Mouse (Mus musculus): Measurements from ENCODE around the gene Ttc17. TPM values are rescaled to one million over a fixed set of nuclear protein-coding genes. Genes with fewer than 3 reads are reported as not detected.

The Ttc17 gene
- polyA plus RNA-seq, 1 experiment, result 12.6 TPM

DNA sequence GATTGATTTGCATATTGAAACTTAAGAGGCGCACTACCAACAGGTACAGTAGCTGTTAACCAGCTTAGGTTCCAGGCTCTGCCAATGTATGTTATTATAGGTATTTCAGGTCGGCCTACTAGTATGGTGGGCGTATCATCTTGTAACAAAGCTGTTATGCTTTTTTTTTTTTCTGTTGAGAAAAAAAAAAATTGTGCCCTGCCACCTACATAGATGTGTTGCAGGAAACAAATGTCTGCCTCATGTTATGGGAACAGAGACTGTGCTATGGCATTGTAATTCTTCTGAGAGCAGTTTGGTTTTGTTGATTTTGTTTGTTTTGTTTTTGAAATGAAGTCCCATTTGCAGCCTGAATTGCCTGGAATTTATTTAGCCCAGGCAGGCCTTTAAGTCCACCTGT, 952 bp upstream of the Ttc17 start:
- no peak for TF ChIP-seq CTCF (conservative IDR thresholded peaks at IDR 0.05; ENCODE audit: insufficient read depth, insufficient read length, low read depth, low read length)
- no peak for TF ChIP-seq POLR2A (IDR thresholded peaks at IDR 0.05; ENCODE audit: low read depth, low read length)
- peaks cover 6% of the 10 kb centered on the region for H3K4me1 ChIP-seq (ENCODE audit: control insufficient read depth, insufficient read depth, low read length)
- no peaks in the 10 kb centered on the region for H3K27me3 ChIP-seq (replicated peaks; ENCODE audit: control insufficient read depth, insufficient read depth, low read length)
- H3K4me3 ChIP-seq (ENCODE audit: insufficient read depth, low read depth, low read length), result peak overlapping the region; percentile 99
- no peak for DNase-seq
- H3K27ac ChIP-seq (ENCODE audit: insufficient read depth, low read depth, low read length), result no peak overlapping the region
- 13% methylated on average over 3 of the region's 3 CpGs for WGBS
- no peaks in the 10 kb centered on the region; the same call in 1 of the 2 replicates for H3K36me3 ChIP-seq (ENCODE audit: control insufficient read depth, insufficient read depth, low read length)

DNA sequence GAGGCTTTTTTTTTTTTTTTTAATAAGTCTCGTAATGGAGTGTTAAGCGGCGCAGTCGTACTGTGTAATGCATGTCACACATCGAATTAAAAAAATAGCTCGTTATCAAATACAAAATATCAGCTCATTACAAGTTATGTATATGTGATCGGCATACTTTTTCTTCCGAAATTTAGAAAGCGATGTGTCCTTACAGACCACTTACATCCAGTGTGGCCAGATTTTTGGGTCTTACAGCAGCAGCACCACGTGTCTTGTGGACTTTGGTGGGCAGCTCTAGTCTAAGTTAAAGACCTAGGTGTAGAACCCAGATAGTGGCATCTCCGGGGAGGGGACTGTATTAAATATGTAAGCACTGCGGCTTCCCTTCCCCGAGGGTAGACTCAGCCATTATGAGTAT, 532 bp upstream of the Ttc17 start:
- WGBS, result 1% methylated on average over 13 of the region's 13 CpGs
- no peak overlapping the region for H3K27ac ChIP-seq (ENCODE audit: insufficient read depth, low read depth, low read length)
- DNase-seq, result no peak
- H3K4me3 ChIP-seq (ENCODE audit: insufficient read depth, low read depth, low read length), result peak overlapping the region; percentile 99
- H3K36me3 ChIP-seq (ENCODE audit: control insufficient read depth, insufficient read depth, low read length), result no peaks in the 10 kb centered on the region; the same call in 1 of the 2 replicates
- peaks cover 6% of the 10 kb centered on the region for H3K4me1 ChIP-seq (ENCODE audit: control insufficient read depth, insufficient read depth, low read length)
- no peaks in the 10 kb centered on the region for H3K27me3 ChIP-seq (replicated peaks; ENCODE audit: control insufficient read depth, insufficient read depth, low read length)
- no peak for TF ChIP-seq CTCF (conservative IDR thresholded peaks at IDR 0.05; ENCODE audit: insufficient read depth, insufficient read length, low read depth, low read length)
- TF ChIP-seq POLR2A (IDR thresholded peaks at IDR 0.05; ENCODE audit: low read depth, low read length), result no peak

DNA sequence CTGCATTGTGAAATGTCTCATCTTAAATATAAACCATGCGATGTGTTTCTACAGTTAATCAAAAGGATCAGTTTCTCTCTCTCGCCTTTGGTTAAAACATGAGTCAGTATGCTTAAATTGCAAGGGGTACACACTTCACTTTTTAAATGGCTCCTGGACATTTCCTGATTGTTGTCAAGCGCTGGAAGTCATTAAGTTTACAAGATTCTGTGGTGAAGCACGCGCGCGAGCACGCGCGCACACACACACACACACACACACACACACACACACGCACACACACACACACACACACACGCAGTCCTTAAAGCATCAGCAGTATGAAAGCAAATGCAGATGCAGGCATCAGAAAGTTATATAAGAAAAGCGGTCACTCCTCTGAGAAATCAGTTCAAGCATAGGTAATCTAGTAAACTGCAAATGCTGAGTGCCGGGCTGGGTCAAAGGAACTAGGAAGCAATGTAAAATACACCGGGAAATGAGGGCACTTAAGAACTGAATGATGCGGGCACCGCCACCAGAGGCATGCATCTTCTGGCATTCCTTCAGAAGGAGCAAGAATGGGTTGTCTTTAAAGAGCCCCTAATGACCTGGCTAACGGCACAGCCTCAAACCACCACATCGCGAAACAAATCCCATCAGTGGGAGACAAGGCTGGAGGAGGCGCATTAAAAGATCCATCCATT, 949 bp downstream of the Ttc17 start:
- Histone ChIP-seq H3K4me3 (ENCODE audit: insufficient read depth, low read depth, low read length) (peak overlapping the region; percentile 99), H3K4me1 (ENCODE audit: control insufficient read depth, insufficient read depth, low read length) (peaks cover 6% of the 10 kb centered on the region), H3K36me3 (ENCODE audit: control insufficient read depth, insufficient read depth, low read length) (no peaks in the 10 kb centered on the region), H3K27ac (ENCODE audit: insufficient read depth, low read depth, low read length) (no peak overlapping the region), H3K27me3 (replicated peaks; ENCODE audit: control insufficient read depth, insufficient read depth, low read length) (no peaks in the 10 kb centered on the region)
- TF ChIP-seq CTCF (conservative IDR thresholded peaks at IDR 0.05; ENCODE audit: insufficient read depth, insufficient read length, low read depth, low read length) (0 out of 2 replicates have a peak, but pooled peaks have one; percentile 16), POLR2A (IDR thresholded peaks at IDR 0.05; ENCODE audit: low read depth, low read length) (no peak)
- 4% methylated on average over 21 of the region's 21 CpGs for WGBS
- peak; percentile 33 for DNase-seq

DNA sequence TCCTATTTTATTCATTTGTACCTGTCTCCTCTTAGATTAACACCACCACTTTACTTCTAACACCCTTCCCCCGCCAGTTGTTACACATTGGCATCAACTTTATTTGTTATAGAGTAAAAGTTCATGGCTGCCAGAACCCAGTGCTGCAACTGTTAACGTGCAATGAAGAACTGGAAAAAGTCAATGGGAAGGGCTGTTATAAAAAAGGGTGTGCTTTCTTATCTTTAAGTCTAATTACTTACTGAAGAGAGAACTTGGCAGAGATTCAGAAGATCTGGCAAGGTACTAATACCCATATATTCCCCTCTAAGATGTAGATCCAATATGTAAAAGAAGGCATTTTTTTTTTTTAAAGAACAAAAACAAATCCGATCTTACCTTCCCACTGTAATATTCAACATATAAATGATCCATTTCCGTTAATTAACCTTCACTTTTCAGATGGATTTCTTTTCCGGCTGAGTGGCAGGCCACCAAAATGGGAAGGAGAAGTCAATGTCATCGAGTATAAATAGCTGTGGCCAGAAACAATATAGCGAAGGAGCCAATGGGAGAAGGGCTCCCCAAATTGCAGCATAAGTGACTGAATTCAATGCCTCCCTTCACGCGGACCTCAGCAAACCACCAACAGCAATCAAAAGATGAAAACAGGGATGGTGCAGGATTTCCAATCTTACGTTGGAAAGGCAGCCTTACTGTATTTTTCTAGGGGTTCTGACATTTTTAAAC, 1.8 kb downstream of the Ttc17 start:
- peaks cover 6% of the 10 kb centered on the region for H3K4me1 ChIP-seq (ENCODE audit: control insufficient read depth, insufficient read depth, low read length)
- no peak overlapping the region for H3K27ac ChIP-seq (ENCODE audit: insufficient read depth, low read depth, low read length)
- H3K36me3 ChIP-seq (ENCODE audit: control insufficient read depth, insufficient read depth, low read length), result no peaks in the 10 kb centered on the region
- no peaks in the 10 kb centered on the region for H3K27me3 ChIP-seq (replicated peaks; ENCODE audit: control insufficient read depth, insufficient read depth, low read length)
- 76% methylated on average over 10 of the region's 10 CpGs for WGBS
- no peak overlapping the region for H3K4me3 ChIP-seq (ENCODE audit: insufficient read depth, low read depth, low read length)
- TF ChIP-seq POLR2A (IDR thresholded peaks at IDR 0.05; ENCODE audit: low read depth, low read length) (no peak), CTCF (conservative IDR thresholded peaks at IDR 0.05; ENCODE audit: insufficient read depth, insufficient read length, low read depth, low read length) (no peak)
- no peak for DNase-seq

DNA sequence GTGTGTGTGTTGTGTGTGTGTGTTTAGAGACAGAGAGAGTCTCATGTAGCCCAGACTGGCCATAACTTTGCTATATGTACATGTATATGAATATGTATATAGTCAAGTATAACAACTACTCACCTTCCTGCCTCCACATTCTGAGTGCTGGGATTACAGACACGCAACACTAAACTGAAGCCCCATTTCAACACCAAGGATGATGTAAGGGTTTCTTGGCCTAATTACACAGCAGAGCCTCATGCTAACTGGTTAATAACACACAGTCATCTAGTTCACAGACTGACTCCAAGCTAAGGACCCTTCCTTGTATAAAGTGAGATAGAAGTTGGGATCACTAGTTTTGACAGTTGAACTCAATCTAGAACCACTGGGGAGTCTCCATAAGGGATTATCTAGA, 3.9 kb downstream of the Ttc17 start:
- no peak overlapping the region for H3K4me3 ChIP-seq (ENCODE audit: insufficient read depth, low read depth, low read length)
- H3K36me3 ChIP-seq (ENCODE audit: control insufficient read depth, insufficient read depth, low read length), result no peaks in the 10 kb centered on the region
- WGBS, result 98% methylated on average over 1 of the region's 1 CpGs
- no peak for TF ChIP-seq CTCF (conservative IDR thresholded peaks at IDR 0.05; ENCODE audit: insufficient read depth, insufficient read length, low read depth, low read length)
- no peak for TF ChIP-seq POLR2A (IDR thresholded peaks at IDR 0.05; ENCODE audit: low read depth, low read length)
- no peak overlapping the region for H3K27ac ChIP-seq (ENCODE audit: insufficient read depth, low read depth, low read length)
- H3K27me3 ChIP-seq (replicated peaks; ENCODE audit: control insufficient read depth, insufficient read depth, low read length), result no peaks in the 10 kb centered on the region
- no peak for DNase-seq
- H3K4me1 ChIP-seq (ENCODE audit: control insufficient read depth, insufficient read depth, low read length), result no peaks in the 10 kb centered on the region; the same call in none of the 2 replicates

DNA sequence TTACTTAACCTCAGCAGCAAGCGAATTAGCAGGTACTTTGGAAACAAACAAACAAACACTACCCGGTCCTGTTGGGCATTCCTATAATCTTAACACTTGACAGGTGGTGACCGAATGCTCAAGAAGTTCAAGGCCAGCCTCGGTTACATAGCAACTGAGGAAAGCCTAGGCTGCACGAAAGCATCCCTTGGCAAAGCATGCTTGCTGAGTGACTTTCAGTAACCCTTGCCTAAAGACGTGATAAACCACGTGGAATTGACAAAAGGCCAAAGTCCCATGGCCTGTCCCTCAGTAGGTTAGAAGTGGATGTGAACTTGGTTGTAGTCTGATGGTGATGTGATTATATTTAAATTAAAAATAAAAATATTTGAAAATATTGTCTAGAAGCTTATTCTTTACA, 4.4 kb downstream of the Ttc17 start:
- no peaks in the 10 kb centered on the region for H3K27me3 ChIP-seq (replicated peaks; ENCODE audit: control insufficient read depth, insufficient read depth, low read length)
- H3K4me1 ChIP-seq (ENCODE audit: control insufficient read depth, insufficient read depth, low read length), result no peaks in the 10 kb centered on the region; the same call in 1 of the 2 replicates
- no peak for DNase-seq
- no peak for TF ChIP-seq CTCF (conservative IDR thresholded peaks at IDR 0.05; ENCODE audit: insufficient read depth, insufficient read length, low read depth, low read length)
- TF ChIP-seq POLR2A (IDR thresholded peaks at IDR 0.05; ENCODE audit: low read depth, low read length), result no peak
- H3K27ac ChIP-seq (ENCODE audit: insufficient read depth, low read depth, low read length), result no peak overlapping the region
- no peaks in the 10 kb centered on the region for H3K36me3 ChIP-seq (ENCODE audit: control insufficient read depth, insufficient read depth, low read length)
- H3K4me3 ChIP-seq (ENCODE audit: insufficient read depth, low read depth, low read length), result no peak overlapping the region
- 75% methylated on average over 7 of the region's 7 CpGs for WGBS

DNA sequence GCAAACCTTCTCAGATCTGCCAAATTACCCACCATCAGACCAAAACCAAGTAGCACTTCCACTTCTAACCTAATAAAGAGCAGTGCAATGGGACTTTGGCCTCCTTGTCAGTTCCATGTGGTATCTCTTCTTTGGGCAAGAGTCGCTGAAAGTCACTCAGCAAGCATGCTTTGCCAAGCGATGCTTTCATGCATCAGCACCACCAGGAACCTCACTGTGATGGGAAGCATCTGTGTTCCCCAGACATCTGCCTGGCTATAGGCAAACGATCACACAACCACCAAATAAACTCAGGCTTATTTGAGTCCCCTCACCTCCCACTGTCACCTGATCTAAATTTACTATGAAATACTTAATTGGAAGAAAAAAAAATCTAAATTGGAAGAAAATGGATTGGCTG, 5.5 kb downstream of the Ttc17 start:
- Histone ChIP-seq H3K4me3 (ENCODE audit: insufficient read depth, low read depth, low read length) (no peak overlapping the region), H3K27ac (ENCODE audit: insufficient read depth, low read depth, low read length) (no peak overlapping the region), H3K36me3 (ENCODE audit: control insufficient read depth, insufficient read depth, low read length) (no peaks in the 10 kb centered on the region), H3K4me1 (ENCODE audit: control insufficient read depth, insufficient read depth, low read length) (no peaks in the 10 kb centered on the region; the same call in 1 of the 2 replicates), H3K27me3 (replicated peaks; ENCODE audit: control insufficient read depth, insufficient read depth, low read length) (no peaks in the 10 kb centered on the region)
- no peak for TF ChIP-seq POLR2A (IDR thresholded peaks at IDR 0.05; ENCODE audit: low read depth, low read length)
- 55% methylated on average over 3 of the region's 3 CpGs for WGBS
- DNase-seq, result no peak

Measured in kidney, adult 2 months (tissue).